Mouse (Mus musculus): ENCODE measurements around the gene Sez6l. TPM values are rescaled to one million over a fixed set of nuclear protein-coding genes. Genes with fewer than 3 reads are reported as not detected.

Sez6l gene
- total RNA-seq, 1 experiment: 0.13 TPM

- TF ChIP-seq MAFK (IDR thresholded peaks at IDR 0.05; ENCODE audit: insufficient read depth, low read depth, low read length) (no peak), CHD2 (IDR thresholded peaks at IDR 0.05; ENCODE audit: low read depth, low read length) (no peak), HCFC1 (IDR thresholded peaks at IDR 0.05; ENCODE audit: borderline replicate concordance, insufficient read depth, low read length) (no peak), ZNF384 (IDR thresholded peaks at IDR 0.05; ENCODE audit: low read depth, low read length) (no peak), ZC3H11A (IDR thresholded peaks at IDR 0.05; ENCODE audit: borderline replicate concordance, low read depth, low read length) (no peak)
- no peak overlapping the region for H3K4me3 ChIP-seq (ENCODE audit: insufficient read depth in 1 of 2, low read depth in 1 of 2, low read length in 2 of 2, poor library complexity in 1 of 2, severe bottlenecking in 1 of 2)
- DNase-seq (ENCODE audit: low read depth, low spot score): no peak
- in situ Hi-C loops (cut with MboI; ENCODE audit: low sequenced_read_pairs in 2 of 2, unreplicated experiment in 2 of 2): no loop called here
- H3K9ac ChIP-seq (ENCODE audit: insufficient read depth, low read depth, low read length, poor library complexity, severe bottlenecking): no peak overlapping the region
- peaks cover 0 to 2% of the 10 kb centered on the region in 2 experiments; a peak in 1 of 4 replicates for H3K4me1 ChIP-seq (ENCODE audit: control insufficient read depth in 2 of 2, insufficient read depth in 2 of 2, low read length in 2 of 2, poor library complexity in 1 of 2)
- H3K9me3 ChIP-seq (ENCODE audit: control insufficient read depth, insufficient read depth, low read depth, low read length): no peaks in the 10 kb centered on the region
- no peaks in the 10 kb centered on the region for H3K36me3 ChIP-seq (ENCODE audit: control insufficient read depth, insufficient read depth, low read length, poor library complexity, severe bottlenecking)
- no peak overlapping the region for H3K27ac ChIP-seq (ENCODE audit: insufficient read depth, low read depth, low read length, poor library complexity, severe bottlenecking)
Observed at GRCm38 (mm10) chr5:112484924-112485715, 91.9 kb downstream of the Sez6l start.

GRCm38 (mm10) chr5:112483030-112483429 lies 94.0 kb downstream of the Sez6l start:
- peaks cover 0 to 2% of the 10 kb centered on the region in 2 experiments; a peak in 1 of 4 replicates for H3K4me1 ChIP-seq (ENCODE audit: control insufficient read depth in 2 of 2, insufficient read depth in 2 of 2, low read length in 2 of 2, poor library complexity in 1 of 2)
- no peak overlapping the region for H3K4me3 ChIP-seq (ENCODE audit: insufficient read depth in 1 of 2, low read depth in 1 of 2, low read length in 2 of 2, poor library complexity in 1 of 2, severe bottlenecking in 1 of 2)
- TF ChIP-seq ZNF384 (IDR thresholded peaks at IDR 0.05; ENCODE audit: low read depth, low read length): no peak
- no peak for TF ChIP-seq HCFC1 (IDR thresholded peaks at IDR 0.05; ENCODE audit: borderline replicate concordance, insufficient read depth, low read length)
- no peak for TF ChIP-seq CHD2 (IDR thresholded peaks at IDR 0.05; ENCODE audit: low read depth, low read length)
- TF ChIP-seq MAFK (IDR thresholded peaks at IDR 0.05; ENCODE audit: insufficient read depth, low read depth, low read length): no peak
- TF ChIP-seq ZC3H11A (IDR thresholded peaks at IDR 0.05; ENCODE audit: borderline replicate concordance, low read depth, low read length): no peak
- no peaks in the 10 kb centered on the region for H3K9me3 ChIP-seq (ENCODE audit: control insufficient read depth, insufficient read depth, low read depth, low read length)
- no peak overlapping the region for H3K9ac ChIP-seq (ENCODE audit: insufficient read depth, low read depth, low read length, poor library complexity, severe bottlenecking)
- no peaks in the 10 kb centered on the region for H3K36me3 ChIP-seq (ENCODE audit: control insufficient read depth, insufficient read depth, low read length, poor library complexity, severe bottlenecking)
- DNase-seq (ENCODE audit: low read depth, low spot score): no peak
- in situ Hi-C loops (cut with MboI; ENCODE audit: low sequenced_read_pairs in 2 of 2, unreplicated experiment in 2 of 2): no loop called here
- no peak overlapping the region for H3K27ac ChIP-seq (ENCODE audit: insufficient read depth, low read depth, low read length, poor library complexity, severe bottlenecking)

- Histone ChIP-seq H3K4me1 (ENCODE audit: control insufficient read depth in 2 of 2, insufficient read depth in 2 of 2, low read length in 2 of 2, poor library complexity in 1 of 2) (peaks cover 0 to 2% of the 10 kb centered on the region in 2 experiments; a peak in 1 of 4 replicates), H3K4me3 (ENCODE audit: insufficient read depth in 1 of 2, low read depth in 1 of 2, low read length in 2 of 2, poor library complexity in 1 of 2, severe bottlenecking in 1 of 2) (no peak overlapping the region), H3K9ac (ENCODE audit: insufficient read depth, low read depth, low read length, poor library complexity, severe bottlenecking) (no peak overlapping the region), H3K27ac (ENCODE audit: insufficient read depth, low read depth, low read length, poor library complexity, severe bottlenecking) (no peak overlapping the region), H3K9me3 (ENCODE audit: control insufficient read depth, insufficient read depth, low read depth, low read length) (no peaks in the 10 kb centered on the region), H3K36me3 (ENCODE audit: control insufficient read depth, insufficient read depth, low read length, poor library complexity, severe bottlenecking) (no peaks in the 10 kb centered on the region)
- in situ Hi-C loops (cut with MboI; ENCODE audit: low sequenced_read_pairs in 2 of 2, unreplicated experiment in 2 of 2): no loop called here
- DNase-seq (ENCODE audit: low read depth, low spot score): no peak
- TF ChIP-seq ZC3H11A (IDR thresholded peaks at IDR 0.05; ENCODE audit: borderline replicate concordance, low read depth, low read length) (no peak), ZNF384 (IDR thresholded peaks at IDR 0.05; ENCODE audit: low read depth, low read length) (no peak), CHD2 (IDR thresholded peaks at IDR 0.05; ENCODE audit: low read depth, low read length) (no peak), HCFC1 (IDR thresholded peaks at IDR 0.05; ENCODE audit: borderline replicate concordance, insufficient read depth, low read length) (no peak), MAFK (IDR thresholded peaks at IDR 0.05; ENCODE audit: insufficient read depth, low read depth, low read length) (no peak)
Observed at GRCm38 (mm10) chr5:112482551-112482950, 94.4 kb downstream of the Sez6l start.

GRCm38 (mm10) chr5:112481946-112482410 lies 95.0 kb downstream of the Sez6l start:
- Histone ChIP-seq H3K4me1 (ENCODE audit: control insufficient read depth in 2 of 2, insufficient read depth in 2 of 2, low read length in 2 of 2, poor library complexity in 1 of 2) (peaks cover 0 to 2% of the 10 kb centered on the region in 2 experiments; a peak in 1 of 4 replicates), H3K4me3 (ENCODE audit: insufficient read depth in 1 of 2, low read depth in 1 of 2, low read length in 2 of 2, poor library complexity in 1 of 2, severe bottlenecking in 1 of 2) (no peak overlapping the region), H3K9me3 (ENCODE audit: control insufficient read depth, insufficient read depth, low read depth, low read length) (no peaks in the 10 kb centered on the region), H3K9ac (ENCODE audit: insufficient read depth, low read depth, low read length, poor library complexity, severe bottlenecking) (no peak overlapping the region), H3K36me3 (ENCODE audit: control insufficient read depth, insufficient read depth, low read length, poor library complexity, severe bottlenecking) (no peaks in the 10 kb centered on the region), H3K27ac (ENCODE audit: insufficient read depth, low read depth, low read length, poor library complexity, severe bottlenecking) (no peak overlapping the region)
- in situ Hi-C loops (cut with MboI; ENCODE audit: low sequenced_read_pairs in 2 of 2, unreplicated experiment in 2 of 2): no loop called here
- no peak for TF ChIP-seq HCFC1 (IDR thresholded peaks at IDR 0.05; ENCODE audit: borderline replicate concordance, insufficient read depth, low read length)
- no peak for TF ChIP-seq CHD2 (IDR thresholded peaks at IDR 0.05; ENCODE audit: low read depth, low read length)
- TF ChIP-seq ZC3H11A (IDR thresholded peaks at IDR 0.05; ENCODE audit: borderline replicate concordance, low read depth, low read length): no peak
- no peak for TF ChIP-seq ZNF384 (IDR thresholded peaks at IDR 0.05; ENCODE audit: low read depth, low read length)
- TF ChIP-seq MAFK (IDR thresholded peaks at IDR 0.05; ENCODE audit: insufficient read depth, low read depth, low read length): no peak
- DNase-seq (ENCODE audit: low read depth, low spot score): no peak

All from ES-E14 (cell line).